Mouse (Mus musculus): ENCODE measurements around the gene Trio. TPM values are rescaled to one million over a fixed set of nuclear protein-coding genes. Genes with fewer than 3 reads are reported as not detected.
"Not testable (repeated sequence)": the region's sequence is repeated elsewhere in the genome, so short reads cannot be mapped to it uniquely, and the experiment has no call there.

Trio gene
- polyA plus RNA-seq, 1 experiment: 154 TPM

- H3K27ac ChIP-seq (ENCODE audit: insufficient read depth, low read length): no peak overlapping the region
- H3K4me3 ChIP-seq (ENCODE audit: insufficient read depth, low read length): no peak overlapping the region
- H3K4me1 ChIP-seq (ENCODE audit: control insufficient read depth, insufficient read depth, low read length): no peaks in the 10 kb centered on the region
- TF ChIP-seq CTCF (IDR thresholded peaks at IDR 0.05; ENCODE audit: borderline replicate concordance, insufficient read depth, low read length) (no peak), POLR2A (IDR thresholded peaks at IDR 0.05; ENCODE audit: low read depth, low read length) (no peak)
These were observed 300.6 kb downstream of the Trio start for GRCm38 (mm10) chr15:27724796-27725680.

DNA sequence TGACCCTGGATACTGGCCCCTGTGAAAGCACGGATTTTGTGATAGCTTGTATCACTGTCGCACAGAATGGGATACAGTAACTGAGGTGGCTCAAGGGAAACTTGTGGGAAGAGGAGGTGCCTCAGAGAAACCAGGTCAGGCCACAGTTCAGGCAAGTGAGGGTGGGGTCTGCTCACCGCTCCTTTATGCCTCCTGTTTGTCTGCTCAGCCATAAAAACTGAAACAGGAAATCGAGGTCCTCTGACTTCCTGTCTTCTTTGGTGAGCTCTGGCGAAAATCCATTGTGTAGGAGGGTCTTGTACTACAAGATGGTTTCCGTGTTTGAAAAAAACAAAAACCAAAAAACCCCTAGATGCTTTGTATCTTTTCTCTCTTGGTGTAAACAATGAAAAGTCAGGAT lies 301.4 kb downstream of the Trio start:
- H3K4me1 ChIP-seq (ENCODE audit: control insufficient read depth, insufficient read depth, low read length): no peaks in the 10 kb centered on the region
- TF ChIP-seq POLR2A (IDR thresholded peaks at IDR 0.05; ENCODE audit: low read depth, low read length): no peak
- TF ChIP-seq CTCF (IDR thresholded peaks at IDR 0.05; ENCODE audit: borderline replicate concordance, insufficient read depth, low read length): no peak

GRCm38 (mm10) chr15:27723746-27724145 lies 301.9 kb downstream of the Trio start:
- TF ChIP-seq POLR2A (IDR thresholded peaks at IDR 0.05; ENCODE audit: low read depth, low read length) (no peak), CTCF (IDR thresholded peaks at IDR 0.05; ENCODE audit: borderline replicate concordance, insufficient read depth, low read length) (no peak)
- Histone ChIP-seq H3K4me3 (ENCODE audit: insufficient read depth, low read length) (no peak overlapping the region), H3K27ac (ENCODE audit: insufficient read depth, low read length) (no peak overlapping the region)

More for the DNA sequence above, 301.4 kb downstream of the Trio start:
- Histone ChIP-seq H3K27ac (ENCODE audit: insufficient read depth, low read length) (no peak overlapping the region), H3K4me3 (ENCODE audit: insufficient read depth, low read length) (no peak overlapping the region)

DNA sequence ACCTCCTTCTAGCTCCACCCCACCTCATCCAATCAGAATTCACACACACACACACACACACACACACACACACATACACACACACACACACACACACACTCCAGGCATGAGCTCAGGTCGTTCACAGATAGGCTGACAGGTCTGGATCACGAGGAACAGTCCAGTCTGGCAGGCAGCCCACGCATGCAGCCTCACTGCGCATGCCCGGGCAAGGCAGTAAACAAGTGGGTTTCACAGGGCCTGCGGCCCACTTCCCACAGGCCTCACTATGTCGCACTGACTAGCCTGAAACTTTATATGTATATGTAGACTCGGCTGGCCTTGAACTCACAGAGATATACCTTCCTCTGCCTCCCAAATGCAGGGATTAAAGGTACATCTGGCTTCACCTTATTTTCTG lies 305.4 kb downstream of the Trio start:
- not testable (repeated sequence) for H3K4me1 ChIP-seq (ENCODE audit: control insufficient read depth, insufficient read depth, low read length); H3K4me3 ChIP-seq (ENCODE audit: insufficient read depth, low read length); H3K27ac ChIP-seq (ENCODE audit: insufficient read depth, low read length)

More at GRCm38 (mm10) chr15:27723746-27724145, 301.9 kb downstream of the Trio start:
- no peaks in the 10 kb centered on the region for H3K4me1 ChIP-seq (ENCODE audit: control insufficient read depth, insufficient read depth, low read length)

DNA sequence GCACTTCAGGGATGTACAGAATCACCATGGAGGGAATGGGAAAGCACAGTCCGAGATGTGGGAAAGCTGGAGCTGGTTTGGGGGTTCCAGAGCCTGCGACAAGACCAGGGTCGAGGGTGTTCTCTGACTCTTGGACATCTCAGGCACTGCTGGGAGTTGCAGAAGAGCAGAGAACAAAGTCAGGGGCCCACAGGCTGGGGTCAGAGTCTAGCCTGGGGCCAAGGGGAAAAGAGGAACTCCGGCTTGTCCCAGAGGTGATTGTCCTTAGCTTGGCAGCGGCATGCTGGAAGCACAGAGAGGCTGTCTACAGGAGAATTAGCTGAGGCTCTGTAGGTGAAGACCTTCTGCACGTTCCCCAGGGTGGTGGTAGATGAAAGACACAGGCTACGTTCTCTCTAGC lies 307.0 kb downstream of the Trio start:
- TF ChIP-seq POLR2A (IDR thresholded peaks at IDR 0.05; ENCODE audit: low read depth, low read length): no peak
- TF ChIP-seq CTCF (IDR thresholded peaks at IDR 0.05; ENCODE audit: borderline replicate concordance, insufficient read depth, low read length): no peak
- Histone ChIP-seq H3K4me1 (ENCODE audit: control insufficient read depth, insufficient read depth, low read length) (no peaks in the 10 kb centered on the region), H3K27ac (ENCODE audit: insufficient read depth, low read length) (no peak overlapping the region), H3K4me3 (ENCODE audit: insufficient read depth, low read length) (no peak overlapping the region)

GRCm38 (mm10) chr15:27715331-27715730 lies 310.3 kb downstream of the Trio start:
- no peak for TF ChIP-seq POLR2A (IDR thresholded peaks at IDR 0.05; ENCODE audit: low read depth, low read length)
- TF ChIP-seq CTCF (IDR thresholded peaks at IDR 0.05; ENCODE audit: borderline replicate concordance, insufficient read depth, low read length): no peak
- Histone ChIP-seq H3K4me3 (ENCODE audit: insufficient read depth, low read length) (no peak overlapping the region), H3K4me1 (ENCODE audit: control insufficient read depth, insufficient read depth, low read length) (no peaks in the 10 kb centered on the region), H3K27ac (ENCODE audit: insufficient read depth, low read length) (no peak overlapping the region)

GRCm38 (mm10) chr15:27710698-27711097 lies 314.9 kb downstream of the Trio start:
- TF ChIP-seq POLR2A (IDR thresholded peaks at IDR 0.05; ENCODE audit: low read depth, low read length) (no peak), CTCF (IDR thresholded peaks at IDR 0.05; ENCODE audit: borderline replicate concordance, insufficient read depth, low read length) (no peak)
- no peaks in the 10 kb centered on the region for H3K4me1 ChIP-seq (ENCODE audit: control insufficient read depth, insufficient read depth, low read length)
- H3K4me3 ChIP-seq (ENCODE audit: insufficient read depth, low read length): no peak overlapping the region
- no peak overlapping the region for H3K27ac ChIP-seq (ENCODE audit: insufficient read depth, low read length)

DNA sequence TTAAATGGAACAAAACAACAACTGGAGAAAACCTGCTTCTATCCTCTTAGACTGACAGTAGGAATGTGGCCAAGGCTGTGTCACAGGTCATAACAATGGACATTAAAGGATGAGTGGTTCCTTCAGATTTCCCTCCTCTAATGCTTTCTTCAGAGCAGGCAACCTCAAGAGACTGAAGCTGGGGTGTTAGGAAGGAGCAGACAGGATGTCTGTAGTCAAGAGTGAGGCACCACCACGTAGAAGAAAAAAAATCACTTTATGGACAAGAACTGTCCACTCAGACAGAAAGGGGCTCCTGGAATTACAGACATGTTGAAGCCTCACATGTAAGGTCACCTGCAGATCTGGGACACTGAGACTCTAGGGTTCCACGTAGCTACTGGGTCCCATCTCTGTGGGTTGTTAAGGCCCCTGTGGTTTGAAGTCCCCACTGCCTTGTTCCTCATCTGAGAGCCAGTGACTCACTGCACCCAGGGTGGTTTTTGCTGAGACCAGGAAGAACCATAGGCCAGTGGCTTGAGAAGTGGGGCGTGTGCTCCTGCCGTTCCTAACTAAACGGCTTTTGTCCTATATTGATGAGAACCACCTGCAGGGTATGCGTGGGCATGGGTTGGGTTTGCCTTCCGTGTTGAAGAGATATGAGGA lies 316.6 kb downstream of the Trio start:
- Histone ChIP-seq H3K4me1 (ENCODE audit: control insufficient read depth, insufficient read depth, low read length) (no peaks in the 10 kb centered on the region), H3K27ac (ENCODE audit: insufficient read depth, low read length) (no peak overlapping the region)

DNA sequence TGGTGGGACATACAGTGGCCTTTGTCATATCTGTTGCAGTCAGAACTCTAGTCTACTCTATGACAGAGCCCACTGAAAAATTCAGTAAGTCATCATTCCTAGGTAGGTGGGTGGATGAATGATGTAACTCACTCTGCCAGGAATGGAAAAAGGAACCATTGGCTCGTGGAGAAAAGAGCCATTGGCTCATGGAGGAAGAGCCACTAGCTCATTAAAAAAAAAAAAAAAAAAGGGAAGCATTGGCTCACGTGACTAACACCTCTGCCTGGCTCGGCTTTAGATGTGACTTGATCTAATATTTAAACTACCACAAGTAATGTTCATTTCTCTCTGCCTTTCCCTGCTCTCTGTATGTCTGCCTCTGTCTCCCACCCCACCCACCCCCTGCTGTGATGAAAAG lies 317.1 kb downstream of the Trio start:
- TF ChIP-seq POLR2A (IDR thresholded peaks at IDR 0.05; ENCODE audit: low read depth, low read length): no peak
- no peak for TF ChIP-seq CTCF (IDR thresholded peaks at IDR 0.05; ENCODE audit: borderline replicate concordance, insufficient read depth, low read length)

More for the DNA sequence above, 316.6 kb downstream of the Trio start:
- no peak overlapping the region for H3K4me3 ChIP-seq (ENCODE audit: insufficient read depth, low read length)
- TF ChIP-seq CTCF (IDR thresholded peaks at IDR 0.05; ENCODE audit: borderline replicate concordance, insufficient read depth, low read length) (no peak), POLR2A (IDR thresholded peaks at IDR 0.05; ENCODE audit: low read depth, low read length) (no peak)

GRCm38 (mm10) chr15:27702972-27703313 lies 322.7 kb downstream of the Trio start:
- H3K27ac ChIP-seq (ENCODE audit: insufficient read depth, low read length): no peak overlapping the region
- TF ChIP-seq CTCF (IDR thresholded peaks at IDR 0.05; ENCODE audit: borderline replicate concordance, insufficient read depth, low read length): no peak
- TF ChIP-seq POLR2A (IDR thresholded peaks at IDR 0.05; ENCODE audit: low read depth, low read length): no peak
- H3K4me1 ChIP-seq (ENCODE audit: control insufficient read depth, insufficient read depth, low read length): peaks cover 2% of the 10 kb centered on the region; the same call in 1 of the 2 replicates
- no peak overlapping the region for H3K4me3 ChIP-seq (ENCODE audit: insufficient read depth, low read length)

More for the DNA sequence above, 317.1 kb downstream of the Trio start:
- Histone ChIP-seq H3K4me1 (ENCODE audit: control insufficient read depth, insufficient read depth, low read length) (no peaks in the 10 kb centered on the region), H3K27ac (ENCODE audit: insufficient read depth, low read length) (no peak overlapping the region), H3K4me3 (ENCODE audit: insufficient read depth, low read length) (no peak overlapping the region)

Measured in embryonic fibroblast, embryonic 13.5 days (primary cell).